Mouse (Mus musculus) right cerebral cortex, adult 18-20 months (tissue): ENCODE measurements around the gene Cisd1.
A peak's percentile ranks its signal among the peaks of the same experiment; 100 is the strongest.
"Not testable (repeated sequence)": the region's sequence is repeated elsewhere in the genome, so short reads cannot be mapped to it uniquely, and the experiment has no call there.

Experiments
- DNase-seq: peaks from one replicate; pipeline ENCODE4 v3.0.0; 2022; ENCODE audit warnings: mixed read lengths

The Cisd1 gene

DNA sequence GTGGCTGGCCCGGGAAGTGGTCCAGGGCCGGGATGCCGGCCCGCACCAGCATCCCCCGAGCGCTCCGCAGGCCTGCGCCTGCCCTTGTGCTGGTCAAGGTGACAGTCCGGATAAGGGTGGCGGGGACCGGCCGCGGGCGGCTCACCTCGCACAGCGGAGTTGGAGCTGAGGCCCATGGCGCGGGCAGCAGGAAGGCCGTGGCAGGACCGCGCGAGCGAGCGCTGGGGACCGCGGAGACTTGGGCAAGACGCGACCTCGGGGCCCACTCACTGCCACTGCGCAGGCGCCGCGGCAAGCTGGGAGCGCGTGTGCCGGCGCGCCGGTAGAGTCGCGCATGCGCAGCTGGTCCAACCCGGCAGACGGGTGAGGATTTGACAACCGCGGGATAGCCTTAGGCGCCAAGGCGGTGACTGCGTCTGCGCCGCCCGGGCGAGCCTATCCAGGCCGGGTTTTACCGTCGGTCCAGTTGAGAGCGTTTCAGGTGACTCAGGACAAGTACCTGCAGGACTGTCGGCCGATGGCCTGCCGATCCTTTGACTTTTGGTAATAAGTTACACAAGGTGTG lies at the start of gene Cisd1:
TSS of gene Cisd1 (minus strand) at position 376 of the 565 bp plus-strand sequence.
- DNase-seq, result peak; percentile 96

DNA sequence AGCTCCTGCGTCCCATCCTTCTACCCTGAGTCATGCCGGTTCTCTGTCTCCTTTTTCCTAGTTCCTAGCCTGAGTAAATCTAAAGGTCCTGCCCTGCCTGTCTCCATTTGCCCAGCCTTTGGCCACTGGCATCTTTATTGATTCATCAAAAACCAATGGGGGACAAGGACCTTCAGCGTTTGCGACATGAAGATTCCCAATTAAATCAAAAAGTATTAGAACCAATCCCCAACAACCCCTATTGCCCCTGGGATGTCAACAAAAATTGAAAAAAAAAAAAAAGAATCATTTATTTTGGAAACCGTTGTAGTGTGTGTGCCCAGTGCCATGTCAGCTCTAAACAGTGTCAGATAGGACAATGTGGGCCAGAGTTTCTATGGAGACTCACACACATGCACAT lies 44.6 kb upstream of the Cisd1 start:
- DNase-seq, result no peak

DNA sequence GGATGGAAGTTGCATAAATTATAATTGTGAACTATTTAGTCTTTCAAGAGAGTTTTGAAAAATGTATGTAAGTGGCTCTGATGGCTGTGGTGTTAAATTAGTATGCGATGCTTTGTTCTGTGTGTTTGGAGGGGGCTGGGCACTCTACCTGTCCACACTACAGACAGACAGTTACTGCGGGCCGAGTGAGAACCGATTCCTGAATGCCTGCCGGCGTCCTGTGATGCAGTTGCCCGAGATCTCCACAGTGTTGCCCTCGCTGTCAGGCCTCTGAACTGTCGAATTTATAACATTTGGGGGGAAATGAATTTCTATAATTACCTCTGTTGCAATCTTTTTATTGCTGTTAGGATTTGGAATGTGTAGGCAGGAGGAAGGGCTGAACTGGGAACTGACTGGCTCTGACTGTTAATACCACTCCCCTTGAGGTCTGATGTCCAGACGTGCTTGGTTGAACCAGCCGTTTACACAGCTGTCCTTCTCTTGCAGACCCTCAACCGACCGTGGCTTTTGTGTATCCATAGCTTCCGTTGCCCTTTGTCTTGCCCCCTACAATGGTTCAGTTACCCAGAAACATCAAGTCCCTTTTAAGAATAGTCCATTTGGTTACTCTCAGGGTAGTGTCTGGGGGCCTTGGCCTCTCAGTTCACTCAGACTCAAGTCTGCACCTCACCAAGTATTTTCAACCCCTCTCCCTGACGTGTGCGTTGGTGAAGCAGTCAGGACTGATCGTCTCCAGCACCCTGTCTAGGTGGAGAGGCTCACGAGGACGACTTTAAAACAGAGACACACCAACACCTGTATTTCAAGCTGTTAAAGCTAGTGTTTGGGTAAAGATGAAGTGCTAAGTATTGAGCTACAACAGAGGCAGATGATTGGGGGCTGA lies 39.6 kb upstream of the Cisd1 start:
- DNase-seq, result no peak

DNA sequence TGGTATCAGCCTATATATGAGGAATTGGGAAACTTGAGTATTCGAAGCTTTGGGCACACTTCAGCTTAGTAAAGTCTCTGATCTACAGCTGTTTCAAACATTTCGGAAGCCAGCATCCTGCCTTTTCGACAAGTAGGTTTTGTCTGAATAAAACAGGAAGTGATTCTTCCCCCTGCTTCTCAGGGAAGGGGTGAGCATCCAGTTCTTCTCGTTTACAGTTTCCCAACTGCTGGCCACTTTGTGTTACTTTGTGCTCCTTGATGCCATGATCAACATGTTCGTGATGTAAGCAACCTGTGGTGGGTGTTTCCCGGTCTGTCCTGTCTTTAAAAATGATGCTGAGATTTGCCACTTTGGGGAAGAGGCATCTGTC lies 38.8 kb upstream of the Cisd1 start:
- DNase-seq, result not testable (repeated sequence)

DNA sequence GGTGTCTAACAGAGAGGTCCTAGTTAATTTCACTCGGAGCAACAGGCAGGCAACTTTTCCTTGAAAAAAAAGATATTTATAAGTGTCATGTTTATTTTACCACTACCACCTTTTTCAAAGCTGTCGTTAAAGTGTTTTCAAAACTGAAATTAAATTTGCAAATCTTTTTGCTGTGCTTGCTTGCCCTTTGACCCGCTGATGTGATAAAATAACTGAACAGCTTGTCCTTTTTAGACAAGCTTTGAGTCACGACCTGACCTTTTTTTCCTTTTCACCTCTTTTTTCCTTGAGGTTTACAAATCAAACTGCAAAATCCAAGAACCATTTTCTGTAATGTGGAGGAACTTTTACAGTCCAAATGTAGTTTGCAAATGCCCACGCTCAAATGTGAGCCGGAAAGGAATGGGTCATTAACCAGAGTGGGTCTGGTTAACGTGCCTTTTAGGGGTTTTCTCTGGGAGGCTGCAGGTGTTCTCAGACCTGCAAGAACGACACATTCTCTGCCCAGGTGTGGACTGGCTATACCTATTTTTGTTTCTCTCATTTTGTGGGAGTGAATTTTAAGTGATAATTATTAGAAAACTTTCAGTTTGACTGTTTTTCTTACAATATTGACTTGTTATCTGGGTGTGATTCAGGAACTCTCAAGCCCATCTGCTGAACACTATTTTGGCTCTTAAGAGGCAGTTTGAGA lies 38.3 kb upstream of the Cisd1 start:
- DNase-seq, result no peak

DNA sequence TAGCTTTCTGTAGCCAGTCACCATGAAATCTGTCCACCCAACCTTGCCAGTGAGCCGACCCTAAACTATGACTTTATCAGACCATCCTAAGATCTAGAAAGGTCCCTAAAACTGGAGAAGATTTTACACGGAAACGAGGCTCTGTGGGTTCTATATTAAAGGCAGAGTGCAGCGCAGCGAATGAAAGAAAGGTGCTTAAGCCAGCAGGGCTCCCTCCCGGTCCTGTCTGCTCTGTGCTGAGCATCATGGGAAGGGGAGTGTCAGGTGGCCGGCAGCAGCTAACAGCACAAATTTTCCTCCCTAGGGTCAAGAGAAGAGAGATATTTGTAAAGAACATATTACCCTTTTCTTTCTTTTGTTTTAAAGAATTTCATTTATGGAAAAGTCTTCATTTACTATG lies 37.4 kb upstream of the Cisd1 start:
- no peak for DNase-seq

DNA sequence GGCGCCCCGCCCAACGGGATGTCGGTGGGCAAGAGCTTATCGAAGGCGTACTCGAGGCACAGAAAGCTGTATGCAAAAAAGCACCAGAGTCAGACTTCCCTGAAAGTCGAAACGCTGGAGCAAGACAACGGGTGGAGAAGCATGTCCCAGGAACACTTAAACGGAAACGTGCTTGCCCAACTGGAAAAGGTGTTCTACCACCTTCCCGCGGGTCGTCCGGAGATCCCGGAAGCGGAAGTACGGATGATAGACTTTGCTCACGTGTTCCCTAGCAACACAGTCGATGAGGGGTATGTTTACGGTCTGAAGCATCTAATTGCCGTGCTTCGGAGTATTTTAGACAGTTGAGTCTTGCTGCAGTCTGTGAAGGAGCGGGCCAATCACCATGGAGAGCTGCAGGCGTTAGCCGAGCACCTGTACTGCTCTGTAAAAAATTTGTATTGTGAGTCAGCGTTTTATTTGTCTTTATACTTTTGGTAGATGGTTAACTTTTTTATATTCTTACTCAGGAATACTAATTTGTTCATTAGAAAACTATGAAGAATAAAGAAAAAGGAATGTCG lies 36.8 kb upstream of the Cisd1 start:
- DNase-seq, result no peak

DNA sequence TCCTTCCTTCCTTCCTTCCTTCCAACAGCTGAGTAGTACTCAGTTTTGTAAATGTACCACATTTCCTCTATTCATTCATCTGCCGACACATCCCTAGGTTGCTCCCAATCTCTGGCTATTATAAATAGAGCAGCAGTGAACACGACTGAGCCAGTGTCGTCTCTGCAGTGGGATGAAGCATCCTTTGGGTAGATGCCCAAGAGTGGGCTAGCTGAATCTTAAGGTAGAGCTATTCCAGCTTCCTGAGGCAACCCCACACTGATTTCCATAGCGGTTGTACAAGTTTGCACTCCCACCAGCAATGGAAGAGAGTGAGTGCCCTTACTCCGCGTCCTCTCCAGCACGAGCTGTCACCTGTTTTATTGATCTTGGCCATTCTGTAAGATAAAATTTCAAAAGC lies 35.7 kb upstream of the Cisd1 start:
- DNase-seq, result peak; percentile 74

DNA sequence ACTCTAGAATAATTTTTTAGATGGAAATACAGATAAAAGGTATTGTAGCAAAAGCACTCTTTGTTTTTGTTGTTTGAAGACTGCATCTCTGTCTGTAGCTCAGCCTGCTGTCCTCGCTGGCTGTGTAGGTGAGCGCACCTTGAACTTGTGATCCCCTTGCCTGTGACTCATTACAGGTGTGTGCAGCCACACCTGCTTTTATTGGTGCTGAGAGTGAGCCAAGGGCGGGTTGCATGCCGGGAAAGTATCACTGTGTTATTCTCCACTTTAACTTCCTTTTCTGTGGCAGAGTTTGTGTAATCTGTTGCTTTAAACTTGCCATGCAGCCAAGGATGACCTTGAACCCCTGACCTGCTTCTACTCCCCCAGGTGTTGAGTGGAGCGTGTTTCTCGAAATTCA lies 31.3 kb upstream of the Cisd1 start:
- no peak for DNase-seq

DNA sequence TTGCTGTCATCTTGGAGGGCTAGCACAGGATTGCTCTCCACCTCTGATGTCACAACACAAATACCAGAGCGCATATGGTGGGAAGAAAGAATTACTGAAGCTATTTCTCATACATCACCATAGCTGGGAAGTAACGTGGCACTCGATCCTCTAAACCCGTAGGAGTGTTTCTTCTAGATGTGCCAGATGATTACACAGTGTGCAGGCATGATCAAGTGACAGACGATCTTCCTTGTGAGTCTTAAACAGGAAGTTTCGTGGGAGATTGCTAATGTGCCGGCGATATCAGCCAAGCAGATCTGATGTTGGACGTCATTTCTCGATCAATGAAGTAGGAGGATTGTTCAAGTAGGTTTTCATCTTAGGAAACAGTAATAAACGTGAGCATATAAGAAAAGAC lies 29.0 kb upstream of the Cisd1 start:
- no peak for DNase-seq

DNA sequence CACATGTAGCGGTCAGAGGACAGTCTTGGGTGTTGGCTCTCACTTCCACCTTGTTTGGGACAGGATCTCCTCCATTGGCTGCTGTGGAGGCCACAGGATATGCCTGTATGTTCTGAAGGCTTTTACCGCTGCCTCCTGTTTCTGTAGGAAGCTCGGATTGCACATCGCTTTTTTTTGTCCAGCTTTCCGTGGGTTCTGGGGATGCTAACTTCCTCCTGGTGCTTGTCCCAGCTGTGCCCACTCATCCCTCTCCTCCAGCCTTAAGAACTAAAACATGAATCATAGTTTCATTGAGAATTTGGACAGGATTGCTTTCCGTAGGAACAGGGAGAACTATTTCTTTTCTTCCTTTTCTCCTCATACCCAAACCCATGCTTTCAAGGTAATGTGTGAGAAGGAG lies 27.1 kb upstream of the Cisd1 start:
- DNase-seq, result peak; percentile 74

DNA sequence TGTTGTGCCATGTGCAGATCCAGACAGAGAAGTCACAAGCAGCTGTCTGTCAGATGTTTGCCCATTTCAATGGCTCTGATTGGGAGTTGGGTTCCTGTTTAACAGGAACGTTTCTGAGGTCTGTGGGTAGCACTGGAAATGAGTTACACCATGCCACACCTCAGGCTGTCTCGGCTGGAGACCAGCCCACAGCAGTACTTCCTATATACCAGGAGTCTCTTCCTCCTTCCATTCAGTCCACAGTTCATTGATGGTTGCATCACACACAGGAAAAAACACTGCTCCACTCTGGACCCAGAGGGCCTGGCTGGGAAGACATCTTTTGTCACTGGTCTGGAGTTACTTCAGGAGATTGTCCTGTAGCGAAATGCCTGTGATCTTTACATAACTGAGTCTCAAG lies 24.7 kb upstream of the Cisd1 start:
- DNase-seq, result no peak

DNA sequence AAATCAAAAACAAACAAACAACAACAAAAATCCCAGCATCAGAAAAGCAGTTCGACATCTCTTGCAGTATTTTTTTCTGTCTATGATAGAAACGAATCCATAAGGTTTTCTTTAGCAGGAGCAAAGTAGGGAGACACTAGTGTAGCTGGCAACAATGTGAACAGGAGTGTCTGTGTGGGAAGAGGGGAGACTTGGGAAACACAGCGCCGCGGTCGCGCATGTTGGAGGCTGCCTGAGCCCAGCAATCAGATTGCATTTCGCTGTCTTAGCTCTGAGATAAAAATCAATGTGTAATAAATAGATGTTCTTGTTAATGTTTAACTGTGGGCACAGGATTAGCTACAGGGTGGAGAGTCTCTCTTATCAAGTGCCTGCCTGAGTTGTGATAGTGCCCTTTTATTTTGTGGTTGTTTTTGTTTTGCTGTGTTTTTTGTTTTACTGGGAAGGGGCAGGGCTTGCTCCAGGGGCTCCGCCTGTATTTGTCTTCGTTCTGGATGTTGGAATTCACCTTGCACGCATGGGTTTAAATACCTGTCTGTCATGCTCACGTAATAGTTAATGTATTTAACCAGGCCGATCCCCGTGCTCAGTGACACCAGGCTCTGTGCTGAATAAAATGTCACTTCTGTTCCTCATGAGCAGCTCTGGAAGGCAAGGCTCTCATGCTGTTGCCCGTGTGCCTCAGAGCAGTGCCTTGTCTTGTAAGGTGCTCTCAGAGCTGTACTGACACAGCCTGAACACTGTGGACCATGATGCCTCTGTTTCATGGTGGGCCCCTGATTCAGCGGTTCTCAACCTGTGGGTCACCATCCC lies 23.6 kb upstream of the Cisd1 start:
- no peak for DNase-seq

DNA sequence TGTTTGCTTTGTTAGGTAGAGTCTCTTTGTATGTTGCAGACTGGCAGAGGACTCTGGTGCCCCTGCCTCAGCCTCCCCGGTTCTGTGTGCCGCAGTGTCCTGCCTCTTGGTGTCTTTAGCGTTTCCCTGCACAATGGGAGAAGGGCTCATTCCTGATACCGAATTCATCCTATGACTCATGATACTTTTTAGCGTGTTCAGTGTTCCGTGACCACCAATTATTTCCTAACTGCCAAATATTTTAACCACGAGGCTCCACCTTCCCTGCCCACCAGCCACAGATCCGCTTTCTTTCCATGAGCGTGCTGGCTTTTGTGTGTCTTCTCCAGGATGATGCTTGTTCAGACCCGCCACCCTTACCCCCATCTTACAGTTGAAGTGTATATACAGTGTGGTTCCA lies 19.1 kb upstream of the Cisd1 start:
- DNase-seq, result no peak

DNA sequence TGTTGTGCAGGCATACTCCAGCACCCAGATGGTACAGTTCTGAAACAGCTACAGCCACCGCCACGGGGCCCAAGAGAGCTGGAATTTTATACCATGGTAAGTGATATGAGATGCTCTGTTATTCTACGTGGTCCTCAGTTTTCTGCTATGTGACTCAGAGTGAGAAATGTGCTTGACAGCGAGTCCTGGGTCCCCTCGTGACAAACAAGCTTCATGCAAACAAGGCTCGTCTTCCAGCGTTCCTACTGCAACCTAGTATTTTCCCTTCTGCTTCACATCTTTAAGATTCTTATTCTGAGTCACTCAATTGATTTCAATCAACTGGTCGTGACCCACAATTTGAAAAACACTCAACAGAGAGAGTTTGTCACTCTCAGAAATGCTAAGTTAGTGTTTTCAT lies 18.7 kb upstream of the Cisd1 start:
- DNase-seq, result no peak

DNA sequence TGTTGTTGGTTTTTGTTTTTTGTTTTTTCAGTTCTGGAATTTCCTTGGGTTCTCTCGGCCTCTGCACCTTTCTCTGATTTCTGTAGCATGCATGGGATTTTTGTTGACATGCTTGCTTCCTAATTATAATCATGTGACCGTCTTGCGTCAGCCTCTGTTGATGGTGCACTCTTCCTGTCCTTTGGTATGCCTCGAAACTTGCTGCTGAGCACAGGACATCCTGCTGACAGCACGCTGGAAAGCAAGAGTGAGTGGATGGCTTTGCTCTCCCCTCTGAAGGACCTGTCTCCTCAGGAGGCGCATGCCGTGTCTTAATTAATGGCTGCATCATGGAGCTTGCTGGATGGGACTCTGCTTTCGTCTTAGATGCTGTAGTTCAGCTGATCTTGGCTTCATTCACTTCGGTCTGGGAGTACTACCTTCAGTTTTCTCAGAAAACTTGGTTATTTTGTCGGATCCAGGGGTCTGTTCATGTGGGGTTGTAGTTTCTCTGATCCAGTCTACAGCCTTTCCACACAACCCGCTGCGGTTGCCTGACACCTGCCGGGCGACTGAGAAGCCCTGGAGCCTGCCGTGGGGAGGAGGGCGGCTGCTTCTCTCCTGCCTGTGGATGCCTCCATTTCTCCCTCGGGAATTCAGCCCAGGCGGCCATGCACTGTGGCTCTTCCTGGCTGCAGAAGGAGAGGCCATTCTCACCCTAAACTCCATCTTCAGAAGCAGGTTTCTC lies 17.2 kb upstream of the Cisd1 start:
- no peak for DNase-seq

DNA sequence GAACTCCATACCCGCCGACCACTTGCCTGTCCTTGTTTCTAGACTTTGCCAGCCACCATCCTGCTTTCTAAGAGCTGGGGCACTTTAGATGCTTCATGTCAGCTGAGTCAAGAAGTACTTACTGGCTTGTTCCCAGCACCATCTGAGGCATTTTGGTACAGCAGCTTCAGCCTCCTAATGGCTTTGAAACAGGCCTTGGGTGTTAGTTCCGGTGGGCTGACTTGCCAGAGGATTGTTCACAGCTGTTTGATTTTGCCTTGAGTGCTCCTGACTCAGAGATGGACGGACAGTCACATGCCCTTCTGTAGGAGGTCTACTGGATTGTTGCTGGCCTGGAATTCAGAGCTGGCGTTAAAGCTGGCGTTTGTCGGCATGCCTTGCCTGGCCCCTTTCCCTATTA lies 16.3 kb upstream of the Cisd1 start:
- DNase-seq, result no peak

DNA sequence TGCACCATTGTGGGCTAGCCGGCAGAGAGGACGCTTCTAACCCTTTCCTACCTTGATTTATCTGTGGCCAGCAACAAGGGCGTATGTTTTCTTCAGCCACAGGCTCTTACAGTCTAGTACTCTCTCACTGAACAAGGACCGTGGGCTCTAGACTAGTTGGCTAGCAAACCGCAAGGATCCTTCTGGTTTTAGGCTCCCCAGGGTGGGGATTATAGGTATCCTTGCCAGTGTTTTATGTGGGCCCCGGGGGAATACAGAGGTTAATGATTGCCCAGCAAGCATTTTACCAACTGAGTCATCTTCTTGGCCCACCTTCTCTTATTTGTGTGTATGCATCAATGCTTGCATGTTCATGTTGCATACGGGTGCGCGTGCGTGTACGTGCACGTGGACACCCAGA lies 10.2 kb upstream of the Cisd1 start:
- DNase-seq, result no peak

DNA sequence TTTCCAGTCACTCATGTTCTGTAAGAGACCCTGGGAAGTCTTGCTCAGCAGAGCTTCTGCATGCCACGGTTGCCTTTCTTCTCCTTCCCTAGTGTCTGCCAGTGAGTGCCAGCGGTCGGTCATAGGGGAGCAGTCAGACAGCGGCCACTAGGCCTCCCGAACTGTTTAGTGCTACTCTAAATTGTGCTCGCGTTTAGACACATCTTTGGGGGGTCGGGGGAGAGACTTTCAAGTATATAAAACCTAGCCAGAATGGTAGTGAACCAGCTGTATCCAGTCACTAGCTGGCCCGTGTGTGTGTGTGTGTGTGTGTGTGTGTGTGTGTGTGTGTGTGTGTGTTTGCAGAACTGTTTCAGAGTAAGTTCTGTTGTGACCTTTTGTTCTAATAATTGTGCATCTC lies 9.1 kb upstream of the Cisd1 start:
- no peak for DNase-seq

DNA sequence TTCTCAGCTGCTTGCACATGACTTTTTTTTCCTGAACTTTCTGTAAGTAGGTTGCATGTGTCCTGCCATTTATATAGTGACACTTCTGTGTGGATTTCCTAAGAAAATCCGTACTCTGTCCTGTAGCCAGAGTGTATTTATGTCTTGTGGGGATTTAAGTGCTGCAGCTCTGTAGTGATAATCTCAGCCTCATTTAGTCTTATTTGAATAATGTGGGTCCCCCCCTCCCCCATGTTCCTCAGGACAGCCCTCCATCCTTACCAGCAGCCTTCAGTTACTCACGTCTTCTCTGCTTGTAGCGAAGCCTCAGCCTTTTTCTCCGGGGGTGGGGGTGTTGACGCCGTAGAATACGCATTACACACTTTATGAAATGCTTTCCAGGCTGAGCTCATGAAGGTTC lies 6.5 kb upstream of the Cisd1 start:
- no peak for DNase-seq

DNA sequence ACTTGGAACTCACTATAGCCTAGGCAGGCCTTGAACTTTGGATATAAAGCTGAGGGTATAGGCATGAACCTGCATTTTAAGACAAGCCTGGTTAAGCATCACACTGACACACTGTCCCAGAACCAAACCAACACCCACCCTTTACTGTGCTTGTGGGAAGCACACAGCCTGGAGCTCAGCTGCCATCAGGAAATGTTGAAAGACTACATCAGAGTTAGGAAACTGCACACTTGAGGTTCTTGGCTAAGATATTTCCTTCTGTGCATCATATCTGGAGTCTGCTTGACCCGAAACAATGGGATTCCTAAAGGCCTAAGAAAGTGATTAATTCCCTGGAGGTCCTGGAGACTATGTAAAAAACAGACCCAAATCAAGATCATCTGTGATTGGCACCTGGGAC lies 4.5 kb upstream of the Cisd1 start:
- DNase-seq, result no peak

DNA sequence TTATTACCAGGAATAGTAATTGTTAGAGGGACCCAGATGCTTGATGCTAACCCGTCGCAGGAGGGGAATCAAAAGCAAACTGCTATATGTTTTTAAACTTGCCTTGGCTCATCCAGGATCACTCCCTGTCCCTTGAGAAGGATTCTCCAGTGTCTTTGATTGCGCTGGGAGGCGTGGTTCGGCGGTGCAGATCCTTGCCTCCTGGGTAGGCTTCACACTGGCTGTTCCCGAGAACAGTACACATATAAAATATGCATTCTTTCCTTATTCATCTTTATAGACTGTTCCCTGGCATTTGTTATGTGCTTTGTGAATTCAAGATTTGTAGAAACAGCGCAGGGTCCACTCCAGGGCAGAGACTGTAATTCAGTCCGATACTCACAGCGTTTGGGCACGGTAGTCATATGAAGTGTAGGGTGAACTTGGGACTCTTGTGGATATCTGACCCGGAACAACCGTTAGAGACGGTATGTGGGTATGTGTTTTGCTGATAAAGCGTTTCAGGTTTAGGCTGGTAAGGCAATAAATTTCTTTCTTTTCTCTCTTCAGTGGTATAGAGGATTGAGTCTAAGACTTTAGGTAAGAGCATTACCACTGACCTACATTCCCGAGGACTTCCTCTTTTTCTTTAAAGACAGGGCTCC lies 4.0 kb upstream of the Cisd1 start:
- DNase-seq, result no peak
